Mouse (Mus musculus) C2C12 (cell line): Measurements from ENCODE around the gene Sema3e.

ENCODE experiments used
- CTCF ChIP-seq: IDR thresholded peaks from one replicate; pipeline ENCODE4 v1.5.1; 2011; ENCODE audit not compliant: control insufficient read depth, insufficient read depth, insufficient read length
- MAX ChIP-seq: IDR thresholded peaks from one replicate; pipeline ENCODE4 v1.6.1; 2011; ENCODE audit warnings: mild to moderate bottlenecking, control low read depth
- MYOD1 ChIP-seq: IDR thresholded peaks from one replicate; pipeline ENCODE4 v1.6.1; 2011; ENCODE audit warnings: low read depth; ENCODE audit not compliant: control insufficient read depth, insufficient read length
- MYOG ChIP-seq: IDR thresholded peaks from one replicate; pipeline ENCODE4 v1.6.1; 2011; ENCODE audit not compliant: control insufficient read depth, insufficient read length; ENCODE audit errors: extremely low read depth
- USF1 ChIP-seq: IDR thresholded peaks from one replicate; pipeline ENCODE4 v1.6.1; 2011; ENCODE audit warnings: low read depth, mild to moderate bottlenecking, control low read depth, moderate library complexity

GRCm38 (mm10) chr5:13977576-13977975 is 47.5 kb upstream of the Sema3e start:
- no peak for TF ChIP-seq CTCF
- no peak for TF ChIP-seq MYOD1
- no peak for TF ChIP-seq USF1
- no peak for TF ChIP-seq MAX
- TF ChIP-seq MYOG = no peak
